Mouse (Mus musculus): Measurements from ENCODE around the gene Fbxl7. TPM values are rescaled to one million over a fixed set of nuclear protein-coding genes. Genes with fewer than 3 reads are reported as not detected.

The Fbxl7 gene
- polyA plus RNA-seq, 1 experiment from 2014 or later: 19.6 TPM

- no peaks in the 10 kb centered on the region for H3K36me3 ChIP-seq
- DNase-seq (ENCODE audit: low spot score): no peak
Observed at GRCm38 (mm10) chr15:26869197-26869596, 26.2 kb downstream of the Fbxl7 start.

GRCm38 (mm10) chr15:26867521-26867920, 27.9 kb downstream of the Fbxl7 start:
- DNase-seq (ENCODE audit: low spot score): no peak
- Histone ChIP-seq H3K27me3 (ENCODE audit: low read depth, poor library complexity, severe bottlenecking) (no peaks in the 10 kb centered on the region), H3K4me3 (no peak overlapping the region), H3K4me1 (no peaks in the 10 kb centered on the region), H3K9me3 (replicated peaks) (no peaks in the 10 kb centered on the region), H3K27ac (no peak overlapping the region), H3K36me3 (no peaks in the 10 kb centered on the region)
- WGBS: 90% methylated on average over 5 of the region's 5 CpGs

More at GRCm38 (mm10) chr15:26869197-26869596, 26.2 kb downstream of the Fbxl7 start:
- Histone ChIP-seq H3K9me3 (replicated peaks) (no peaks in the 10 kb centered on the region), H3K4me1 (no peaks in the 10 kb centered on the region), H3K27me3 (ENCODE audit: low read depth, poor library complexity, severe bottlenecking) (no peaks in the 10 kb centered on the region), H3K27ac (no peak overlapping the region), H3K4me3 (no peak overlapping the region)
- WGBS: 87% methylated on average over 3 of the region's 3 CpGs

GRCm38 (mm10) chr15:26862173-26862572, 33.2 kb downstream of the Fbxl7 start:
- Histone ChIP-seq H3K4me1 (no peaks in the 10 kb centered on the region; the same call in 1 of the 2 replicates), H3K27me3 (ENCODE audit: low read depth, poor library complexity, severe bottlenecking) (no peaks in the 10 kb centered on the region), H3K27ac (no peak overlapping the region), H3K9me3 (replicated peaks) (no peaks in the 10 kb centered on the region), H3K36me3 (no peaks in the 10 kb centered on the region), H3K4me3 (no peak overlapping the region)
- DNase-seq (ENCODE audit: low spot score): no peak
- WGBS: 92% methylated on average over 2 of the region's 2 CpGs

GRCm38 (mm10) chr15:26849626-26850025, 45.8 kb downstream of the Fbxl7 start:
- WGBS: 91% methylated on average over 1 of the region's 1 CpGs
- H3K4me3 ChIP-seq: no peak overlapping the region
- no peaks in the 10 kb centered on the region for H3K36me3 ChIP-seq
- H3K27me3 ChIP-seq (ENCODE audit: low read depth, poor library complexity, severe bottlenecking): no peaks in the 10 kb centered on the region
- no peak for DNase-seq (ENCODE audit: low spot score)
- no peak overlapping the region for H3K27ac ChIP-seq
- H3K4me1 ChIP-seq: no peaks in the 10 kb centered on the region
- H3K9me3 ChIP-seq (replicated peaks): no peaks in the 10 kb centered on the region

- WGBS: 89% methylated on average over 6 of the region's 6 CpGs
Observed at GRCm38 (mm10) chr15:26842216-26842615, 53.2 kb downstream of the Fbxl7 start.

GRCm38 (mm10) chr15:26838386-26838785, 57.0 kb downstream of the Fbxl7 start:
- Histone ChIP-seq H3K4me3 (no peak overlapping the region), H3K27ac (no peak overlapping the region), H3K36me3 (no peaks in the 10 kb centered on the region), H3K27me3 (ENCODE audit: low read depth, poor library complexity, severe bottlenecking) (no peaks in the 10 kb centered on the region), H3K9me3 (replicated peaks) (no peaks in the 10 kb centered on the region), H3K4me1 (no peaks in the 10 kb centered on the region)
- 100% methylated on average over 1 of the region's 1 CpGs for WGBS
- DNase-seq (ENCODE audit: low spot score): no peak

More at GRCm38 (mm10) chr15:26842216-26842615, 53.2 kb downstream of the Fbxl7 start:
- no peak overlapping the region for H3K4me3 ChIP-seq
- H3K27me3 ChIP-seq (ENCODE audit: low read depth, poor library complexity, severe bottlenecking): no peaks in the 10 kb centered on the region
- no peaks in the 10 kb centered on the region for H3K36me3 ChIP-seq
- DNase-seq (ENCODE audit: low spot score): no peak
- no peak overlapping the region for H3K27ac ChIP-seq
- H3K9me3 ChIP-seq (replicated peaks): no peaks in the 10 kb centered on the region
- no peaks in the 10 kb centered on the region for H3K4me1 ChIP-seq

GRCm38 (mm10) chr15:26837200-26837599, 58.2 kb downstream of the Fbxl7 start:
- WGBS: 86% methylated on average over 3 of the region's 3 CpGs
- H3K27ac ChIP-seq: no peak overlapping the region
- no peaks in the 10 kb centered on the region for H3K4me1 ChIP-seq
- no peaks in the 10 kb centered on the region for H3K9me3 ChIP-seq (replicated peaks)
- H3K36me3 ChIP-seq: no peaks in the 10 kb centered on the region
- DNase-seq (ENCODE audit: low spot score): no peak
- no peaks in the 10 kb centered on the region for H3K27me3 ChIP-seq (ENCODE audit: low read depth, poor library complexity, severe bottlenecking)
- no peak overlapping the region for H3K4me3 ChIP-seq

- 95% methylated on average over 5 of the region's 5 CpGs for WGBS
- Histone ChIP-seq H3K36me3 (no peaks in the 10 kb centered on the region), H3K4me3 (no peak overlapping the region), H3K27me3 (ENCODE audit: low read depth, poor library complexity, severe bottlenecking) (no peaks in the 10 kb centered on the region), H3K27ac (no peak overlapping the region), H3K9me3 (replicated peaks) (no peaks in the 10 kb centered on the region), H3K4me1 (0 out of 2 replicates have a peak, but pooled peaks cover 6% of the 10 kb centered on the region)
- DNase-seq (ENCODE audit: low spot score): no peak
Observed at GRCm38 (mm10) chr15:26834415-26834814, 61.0 kb downstream of the Fbxl7 start.

GRCm38 (mm10) chr15:26831141-26831540, 64.2 kb downstream of the Fbxl7 start:
- no peak overlapping the region for H3K27ac ChIP-seq
- no peaks in the 10 kb centered on the region for H3K27me3 ChIP-seq (ENCODE audit: low read depth, poor library complexity, severe bottlenecking)
- DNase-seq (ENCODE audit: low spot score): no peak
- H3K4me3 ChIP-seq: no peak overlapping the region
- no peaks in the 10 kb centered on the region for H3K9me3 ChIP-seq (replicated peaks)
- 0 out of 2 replicates have a peak, but pooled peaks cover 6% of the 10 kb centered on the region for H3K4me1 ChIP-seq
- no peaks in the 10 kb centered on the region for H3K36me3 ChIP-seq
- 95% methylated on average over 4 of the region's 4 CpGs for WGBS

GRCm38 (mm10) chr15:26816931-26817330, 78.4 kb downstream of the Fbxl7 start:
- 100% methylated on average over 1 of the region's 1 CpGs for WGBS
- no peak overlapping the region for H3K27ac ChIP-seq
- H3K27me3 ChIP-seq (ENCODE audit: low read depth, poor library complexity, severe bottlenecking): no peaks in the 10 kb centered on the region
- no peak overlapping the region for H3K4me3 ChIP-seq
- H3K9me3 ChIP-seq (replicated peaks): no peaks in the 10 kb centered on the region
- no peaks in the 10 kb centered on the region for H3K36me3 ChIP-seq
- no peaks in the 10 kb centered on the region for H3K4me1 ChIP-seq
- no peak for DNase-seq (ENCODE audit: low spot score)

GRCm38 (mm10) chr15:26812856-26813255, 82.5 kb downstream of the Fbxl7 start:
- H3K27ac ChIP-seq: no peak overlapping the region
- H3K9me3 ChIP-seq (replicated peaks): no peaks in the 10 kb centered on the region
- H3K36me3 ChIP-seq: no peaks in the 10 kb centered on the region
- H3K4me1 ChIP-seq: no peaks in the 10 kb centered on the region
- H3K27me3 ChIP-seq (ENCODE audit: low read depth, poor library complexity, severe bottlenecking): no peaks in the 10 kb centered on the region
- 72% methylated on average over 3 of the region's 3 CpGs for WGBS
- H3K4me3 ChIP-seq: no peak overlapping the region
- DNase-seq (ENCODE audit: low spot score): no peak

GRCm38 (mm10) chr15:26809569-26809968, 85.8 kb downstream of the Fbxl7 start:
- no peaks in the 10 kb centered on the region for H3K4me1 ChIP-seq
- H3K27me3 ChIP-seq (ENCODE audit: low read depth, poor library complexity, severe bottlenecking): no peaks in the 10 kb centered on the region
- 70% methylated on average over 3 of the region's 3 CpGs for WGBS
- DNase-seq (ENCODE audit: low spot score): no peak
- H3K36me3 ChIP-seq: no peaks in the 10 kb centered on the region
- no peak overlapping the region for H3K27ac ChIP-seq
- H3K4me3 ChIP-seq: no peak overlapping the region
- no peaks in the 10 kb centered on the region for H3K9me3 ChIP-seq (replicated peaks)

GRCm38 (mm10) chr15:26804046-26804445, 91.3 kb downstream of the Fbxl7 start:
- no peak overlapping the region for H3K4me3 ChIP-seq
- H3K36me3 ChIP-seq: no peaks in the 10 kb centered on the region
- no peak for DNase-seq (ENCODE audit: low spot score)
- H3K27ac ChIP-seq: no peak overlapping the region
- H3K27me3 ChIP-seq (ENCODE audit: low read depth, poor library complexity, severe bottlenecking): no peaks in the 10 kb centered on the region
- H3K9me3 ChIP-seq (replicated peaks): no peaks in the 10 kb centered on the region
- 63% methylated on average over 5 of the region's 5 CpGs for WGBS
- H3K4me1 ChIP-seq: 0 out of 2 replicates have a peak, but pooled peaks cover 2% of the 10 kb centered on the region

- no peaks in the 10 kb centered on the region for H3K36me3 ChIP-seq
- no peaks in the 10 kb centered on the region for H3K27me3 ChIP-seq (ENCODE audit: low read depth, poor library complexity, severe bottlenecking)
- no peak overlapping the region for H3K4me3 ChIP-seq
- H3K4me1 ChIP-seq: peaks cover 13% of the 10 kb centered on the region
- H3K27ac ChIP-seq: no peak overlapping the region
- no peak for DNase-seq (ENCODE audit: low spot score)
- WGBS: 88% methylated on average over 3 of the region's 3 CpGs
- H3K9me3 ChIP-seq (replicated peaks): no peaks in the 10 kb centered on the region
Observed at GRCm38 (mm10) chr15:26799457-26800021, 95.8 kb downstream of the Fbxl7 start.
